Mouse (Mus musculus) left cerebral cortex, adult 18-20 months (tissue): ENCODE data around the gene Cacnb4. TPM values are rescaled to one million over a fixed set of nuclear protein-coding genes. Genes with fewer than 3 reads are reported as not detected.

ENCODE experiments used
- DNase-seq, 2 experiments: peaks; one replicate each; pipeline ENCODE4 v3.0.0; 2021 to 2022; ENCODE audit warnings: low spot score in 2 of 2, mixed read lengths in 1 of 2
- total RNA-seq, 2 experiments: library from RNA; stranded (reverse); gene quantifications; 2 replicates each; pipeline ENCODE4 v1.2.3; 2021

Gene Cacnb4
- total RNA-seq, 2 experiments from 2014 or later: 159 to 162 TPM

- no peak for DNase-seq
These were observed 199.7 kb downstream of the Cacnb4 start for GRCm38 (mm10) chr2:52476801-52477549.

GRCm38 (mm10) chr2:52475854-52476253, 200.8 kb downstream of the Cacnb4 start:
- no peak for DNase-seq

- DNase-seq: no peak
These were observed 202.1 kb downstream of the Cacnb4 start for GRCm38 (mm10) chr2:52474570-52474969.

- DNase-seq: no peak
These were observed 204.9 kb downstream of the Cacnb4 start for GRCm38 (mm10) chr2:52471545-52472291.

GRCm38 (mm10) chr2:52470044-52470560, 206.5 kb downstream of the Cacnb4 start:
- DNase-seq: no peak

GRCm38 (mm10) chr2:52467629-52468028, 209.0 kb downstream of the Cacnb4 start:
- DNase-seq: no peak

GRCm38 (mm10) chr2:52461206-52461967, 215.2 kb downstream of the Cacnb4 start:
- DNase-seq: peak in 1 of 2 experiments; percentile 23

- no peak for DNase-seq
These were observed 220.8 kb downstream of the Cacnb4 start for GRCm38 (mm10) chr2:52455606-52456479.

- DNase-seq: no peak
These were observed 226.8 kb downstream of the Cacnb4 start for GRCm38 (mm10) chr2:52449818-52450217.

GRCm38 (mm10) chr2:52448916-52449315, 227.7 kb downstream of the Cacnb4 start:
- DNase-seq: no peak

- no peak for DNase-seq
These were observed 230.0 kb downstream of the Cacnb4 start for GRCm38 (mm10) chr2:52446648-52447047.

GRCm38 (mm10) chr2:52442125-52442524, 234.5 kb downstream of the Cacnb4 start:
- DNase-seq: no peak

- no peak for DNase-seq
These were observed 236.1 kb downstream of the Cacnb4 start for GRCm38 (mm10) chr2:52440420-52441015.

GRCm38 (mm10) chr2:52438437-52438836, 238.2 kb downstream of the Cacnb4 start:
- DNase-seq: no peak

- no peak for DNase-seq
These were observed 238.6 kb downstream of the Cacnb4 start for GRCm38 (mm10) chr2:52438013-52438412.

- no peak for DNase-seq
These were observed 240.6 kb downstream of the Cacnb4 start for GRCm38 (mm10) chr2:52435919-52436632.

- DNase-seq: no peak
These were observed 243.3 kb downstream of the Cacnb4 start for GRCm38 (mm10) chr2:52433365-52433764.

- no peak for DNase-seq
These were observed 249.2 kb downstream of the Cacnb4 start for GRCm38 (mm10) chr2:52427383-52427782.

- DNase-seq: no peak
These were observed 250.6 kb downstream of the Cacnb4 start for GRCm38 (mm10) chr2:52426041-52426440.

GRCm38 (mm10) chr2:52425523-52425795, 251.2 kb downstream of the Cacnb4 start:
- DNase-seq: no peak
